In the genomic region with DNA sequence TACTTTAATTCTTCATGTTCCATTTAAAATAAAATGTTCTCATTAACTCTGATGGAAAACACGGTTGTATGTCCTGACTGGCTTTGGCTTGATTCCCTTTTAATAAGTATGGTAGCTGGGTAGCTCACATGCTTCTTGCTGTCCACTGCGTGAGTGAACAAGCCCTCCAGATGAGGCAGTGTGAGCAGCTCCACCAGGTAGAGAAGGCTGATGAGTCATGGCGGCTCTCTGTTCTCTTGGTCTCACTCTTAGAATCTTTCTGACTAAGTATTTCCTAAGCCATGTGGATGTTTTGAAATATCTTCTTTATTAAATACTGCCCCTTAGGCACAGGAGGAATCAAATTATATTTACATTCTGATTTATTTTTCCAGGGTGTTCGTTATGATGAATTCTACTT, we compare ENCODE assay signal across 20 mouse cellular contexts. TPM values are rescaled to one million over a fixed set of nuclear protein-coding genes. Genes with fewer than 3 reads are reported as not detected.
DNase-seq lines count a peak whose midpoint lies in the region; TF ChIP-seq lines count a peak whose summit lies in the region.
"Had no signal": no experiment of that assay in that cellular context is flagged by ENCODE, and none has a peak within 500 bp of the region (broad histone marks: within the 10 kb centered on the region; RNA-seq: fewer than 3 reads in every experiment).

No protein-coding gene starts in this region.

- peak; percentile 87 for DNase-seq in heart, adult 11 months
- DNase-seq in heart, adult 8-10 months (ENCODE audit: low spot score), result no peak
- peak; percentile 27 for DNase-seq in 3T3-L1 (ENCODE audit: low read depth, low spot score)
- peak; percentile 28 for DNase-seq in 416B (ENCODE audit: low read depth)
- peak; percentile 59 for DNase-seq in NIH3T3 (ENCODE audit: low read depth)
- no peak for DNase-seq in gastrocnemius, adult 2 months
- DNase-seq in natural killer cell, adult 2 months (ENCODE audit: low spot score in 2 of 2), result no peak
- DNase-seq in spleen, postnatal 4 days (ENCODE audit: low spot score in 2 of 2), result no peak
- DNase-seq: adrenal gland, adult 2 months; adrenal gland, adult 8-10 months; adrenal gland, postnatal 10 days; adrenal gland, postnatal 14 days; adrenal gland, postnatal 25 days; adrenal gland, postnatal 36 days; B cell, adult 2 months; cerebellum, adult 11 months; cerebellum, adult 11-12 months; cerebellum, adult 18-20 months; cerebellum, adult 2 months; cerebellum, adult 8-10 months had no signal

- TF ChIP-seq CTCF in gastrocnemius, adult 2 months (IDR thresholded peaks at IDR 0.05), result no peak

- no peak overlapping the region for H3K4me3 ChIP-seq in gastrocnemius, adult 2 months

- no peak overlapping the region for H3K27ac ChIP-seq in gastrocnemius, adult 2 months

- intact Hi-C loops in gastrocnemius, adult 2 months (cut with DNase I), result no loop called here

RNA-seq across cellular contexts. Expression of a gene that starts 9.8 kb away (rescaled TPM):
- total RNA-seq in heart, adult 8-10 months (2022), result 10 to 100 TPM; 32.9 to 38.0 (median 36.5) TPM
- 10 to 100 TPM; 33.7 to 36.0 TPM for total RNA-seq in gastrocnemius, adult 2 months (2021)

RNA-seq across cellular contexts. Expression of a gene that starts 55.8 kb away (rescaled TPM):
- total RNA-seq in heart, adult 8-10 months (2022), result 10 to 100 TPM; 31.5 to 36.2 (median 35.2) TPM
- total RNA-seq in gastrocnemius, adult 2 months (2021), result 10 to 100 TPM; 47.6 to 55.4 TPM

Comparison
In these comparisons a context has a peak if more than half of its experiments do, and no peak if none do; other contexts are left out.
1. DNase-seq: peak in heart, adult 11 months (single experiment), 3T3-L1 (single experiment), 416B (single experiment) and NIH3T3 (single experiment); none in heart, adult 8-10 months (single experiment), gastrocnemius, adult 2 months (single experiment), natural killer cell, adult 2 months (0 of 2) and spleen, postnatal 4 days (0 of 2).